Mouse (Mus musculus) heart, adult 8-10 months (tissue): ENCODE data around the gene Idh1. TPM values are rescaled to one million over a fixed set of nuclear protein-coding genes. Genes with fewer than 3 reads are reported as not detected.
"Not testable (repeated sequence)": the region's sequence is repeated elsewhere in the genome, so short reads cannot be mapped to it uniquely, and the experiment has no call there.

Source experiments
- DNase-seq: peaks from one replicate; pipeline ENCODE4 v3.0.0; 2022; ENCODE audit warnings: low spot score
- total RNA-seq, 4 experiments: library from RNA; stranded (reverse); gene quantifications; 2 replicates each; pipeline ENCODE4 v1.2.4; 2022

The Idh1 gene
- 100 to 1,000 TPM in 1 of 4 experiments, 10 to 100 TPM in 3; 65.2 to 106 (median 92.3) TPM for total RNA-seq

- peak; percentile 95 for DNase-seq
Measured at GRCm38 (mm10) chr1:65186287-65187073, at the start of gene Idh1, which contains the start of gene Pikfyve. Gene Idh1 (minus strand): TSS chr1:65186500. Gene Pikfyve (plus strand): TSS chr1:65186683.

DNA sequence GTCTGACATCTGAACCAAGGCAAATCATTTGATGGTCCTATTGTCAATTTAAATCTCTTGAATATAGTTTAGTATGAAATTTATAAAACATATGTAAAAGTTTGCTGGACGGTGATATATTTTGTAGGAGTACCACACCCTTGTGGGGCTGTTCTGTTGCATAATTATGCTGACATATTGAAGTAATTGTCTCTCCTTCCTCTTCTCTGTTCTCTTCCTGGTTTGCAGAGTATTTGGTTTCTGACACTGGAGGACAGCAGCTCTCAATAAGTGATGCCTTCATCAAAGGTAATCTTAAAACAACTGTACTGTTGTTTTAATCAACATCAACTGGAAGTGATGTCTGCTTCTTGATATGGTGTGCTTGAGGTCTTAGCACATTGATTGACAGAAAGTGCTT, 44.3 kb upstream of the Idh1 start:
- no peak for DNase-seq

DNA sequence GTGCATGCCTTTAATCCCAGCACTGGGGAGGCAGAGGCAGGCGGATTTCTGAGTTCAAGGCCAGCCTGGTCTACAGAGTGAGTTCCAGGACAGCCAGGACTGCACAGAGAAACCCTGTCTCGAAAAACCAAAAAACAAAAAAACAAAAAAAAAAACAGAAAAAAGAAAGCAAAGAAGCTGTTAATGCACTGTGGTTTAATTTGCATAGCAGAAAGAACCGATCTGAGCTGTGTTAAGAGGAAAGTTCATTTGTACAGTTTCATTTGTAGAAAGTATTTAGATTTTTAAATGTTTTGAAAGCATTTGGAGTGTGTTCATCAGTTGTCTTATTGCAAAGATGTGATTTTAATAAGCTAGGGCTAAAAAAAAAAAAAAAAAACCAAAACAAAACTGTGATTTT, 43.5 kb upstream of the Idh1 start:
- not testable (repeated sequence) for DNase-seq

GRCm38 (mm10) chr1:65227681-65228080, 41.4 kb upstream of the Idh1 start:
- DNase-seq = no peak

DNA sequence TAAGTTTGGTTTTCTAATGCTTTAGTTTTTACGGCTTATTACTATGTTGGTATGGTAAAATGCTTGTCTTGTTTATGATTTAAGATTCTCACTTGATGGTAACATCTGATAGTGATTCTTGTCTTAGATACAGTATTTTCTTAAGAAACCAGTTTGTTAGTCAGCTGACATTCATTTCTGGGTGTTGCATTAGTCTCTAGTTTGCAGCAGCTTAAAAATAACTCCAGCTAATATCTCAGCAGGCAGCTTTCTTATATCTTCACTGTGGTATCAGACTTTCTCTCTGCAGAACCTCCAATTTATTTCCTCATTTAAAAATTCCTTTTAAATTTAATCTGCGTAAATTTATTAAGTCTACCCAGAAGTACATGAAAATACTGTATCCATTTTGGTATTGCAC, 37.4 kb upstream of the Idh1 start:
- DNase-seq = no peak

DNA sequence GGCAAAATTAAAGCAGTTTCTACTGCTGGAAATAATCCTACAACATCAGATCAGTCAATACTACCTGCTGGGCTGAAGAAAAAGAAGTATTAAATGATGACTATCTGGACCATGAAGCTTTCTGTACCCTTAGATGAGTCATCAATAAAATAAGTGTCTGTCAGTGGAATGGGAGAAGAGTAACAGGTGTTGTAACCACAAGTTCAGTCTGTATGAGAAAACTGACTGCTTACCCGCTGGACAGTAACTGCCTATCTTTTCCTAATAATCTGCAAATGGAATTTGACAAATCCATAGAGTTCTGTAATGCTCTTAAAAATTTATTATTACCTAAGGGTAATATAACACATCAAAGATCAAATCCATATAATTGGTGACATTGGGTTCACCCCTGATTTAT, 31.7 kb upstream of the Idh1 start:
- DNase-seq = no peak

GRCm38 (mm10) chr1:65217567-65217966, 31.3 kb upstream of the Idh1 start:
- DNase-seq = no peak

DNA sequence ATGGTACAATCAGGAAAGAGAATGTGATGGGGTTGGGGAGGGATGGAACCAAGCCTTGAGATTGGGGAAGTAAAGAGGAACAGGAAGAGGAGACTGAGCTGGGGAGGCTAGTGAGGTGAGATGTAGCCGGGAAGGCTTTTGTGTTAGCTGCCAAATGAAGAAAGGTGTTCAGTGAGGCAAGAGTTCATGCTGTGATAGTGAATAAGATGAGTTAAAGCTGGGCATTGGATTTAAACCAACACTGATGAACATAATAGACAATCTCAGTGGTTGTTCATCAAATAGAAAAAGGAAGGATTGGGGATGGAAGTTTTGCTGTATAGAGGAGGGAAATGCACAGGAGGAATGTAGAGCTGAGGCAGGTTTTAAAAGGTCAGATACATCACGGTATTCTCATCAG, 26.9 kb upstream of the Idh1 start:
- DNase-seq = no peak

DNA sequence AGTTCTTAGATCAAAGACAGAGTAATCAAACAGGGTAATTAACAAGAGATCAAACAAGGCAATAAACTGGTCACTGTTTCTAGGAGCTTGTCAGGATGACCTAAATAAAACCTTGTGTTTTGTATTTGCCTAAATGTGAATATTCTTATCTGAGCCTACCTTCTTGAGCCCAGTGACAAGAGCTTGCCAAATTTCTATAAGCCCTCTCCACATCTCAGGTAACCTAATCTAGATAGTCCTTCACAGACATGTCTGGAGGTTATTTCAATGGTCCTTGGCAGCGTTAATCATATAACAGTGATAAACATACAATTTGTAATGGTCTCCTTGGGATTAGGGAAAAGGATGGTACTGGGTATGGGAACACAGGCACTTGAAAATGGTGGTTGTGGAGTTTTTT, 18.0 kb upstream of the Idh1 start:
- no peak for DNase-seq

DNA sequence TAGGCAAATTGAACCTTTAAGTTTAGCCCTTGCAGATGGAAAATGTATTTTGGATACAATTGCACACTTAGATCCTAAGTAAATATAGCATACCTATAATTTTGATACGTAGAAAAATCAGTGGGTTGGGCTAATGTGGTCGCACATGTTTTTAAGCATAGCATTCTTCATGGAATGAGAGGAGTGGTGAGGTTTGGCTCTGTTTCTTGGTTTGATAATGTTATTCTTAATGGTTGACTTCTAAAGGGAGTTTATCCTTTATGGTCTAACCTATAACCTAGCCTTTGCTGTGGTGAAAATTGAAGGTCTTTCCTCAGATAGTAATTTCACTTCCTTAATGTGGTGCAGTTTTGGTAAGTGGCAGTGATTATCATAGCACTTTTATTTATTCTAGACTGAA, 12.6 kb upstream of the Idh1 start:
- no peak for DNase-seq

DNA sequence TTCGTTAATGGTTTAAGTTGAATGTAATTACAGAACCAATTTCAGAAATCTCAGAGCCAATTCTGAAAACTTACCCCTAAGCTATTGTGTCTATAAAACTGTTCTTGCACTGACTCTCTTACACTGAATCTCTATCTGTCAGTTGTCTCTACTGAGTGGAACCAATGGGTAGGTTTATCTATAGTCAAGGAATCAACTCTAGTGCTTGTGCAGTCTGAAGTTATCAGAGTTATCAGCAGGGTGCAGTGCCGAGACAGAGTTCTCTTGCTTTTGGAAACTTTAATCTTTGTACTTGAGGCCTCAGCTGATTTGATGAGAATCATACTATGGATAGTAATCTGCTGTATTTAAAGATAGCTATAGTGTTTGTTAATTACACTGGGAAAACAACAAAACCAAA, 12.1 kb upstream of the Idh1 start:
- no peak for DNase-seq

DNA sequence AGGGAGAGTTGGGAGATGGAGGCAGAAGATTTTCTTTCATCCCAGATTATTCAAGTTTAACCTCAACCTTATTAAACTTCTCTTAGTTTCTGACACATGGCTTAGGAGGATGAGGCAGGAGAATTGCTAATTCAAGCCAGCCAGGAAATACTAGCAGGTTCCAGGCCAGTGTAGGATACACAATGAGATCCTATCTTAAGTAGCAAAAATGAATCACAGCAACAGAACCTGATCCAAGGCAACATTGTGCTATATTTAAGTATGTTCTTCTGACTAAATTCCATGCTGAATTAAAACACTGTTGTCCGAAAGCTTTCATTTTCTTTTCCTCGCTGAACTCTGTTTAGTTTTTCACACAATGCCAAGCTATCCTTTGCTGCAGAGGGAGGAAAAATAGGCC, 6.9 kb upstream of the Idh1 start:
- no peak for DNase-seq

DNA sequence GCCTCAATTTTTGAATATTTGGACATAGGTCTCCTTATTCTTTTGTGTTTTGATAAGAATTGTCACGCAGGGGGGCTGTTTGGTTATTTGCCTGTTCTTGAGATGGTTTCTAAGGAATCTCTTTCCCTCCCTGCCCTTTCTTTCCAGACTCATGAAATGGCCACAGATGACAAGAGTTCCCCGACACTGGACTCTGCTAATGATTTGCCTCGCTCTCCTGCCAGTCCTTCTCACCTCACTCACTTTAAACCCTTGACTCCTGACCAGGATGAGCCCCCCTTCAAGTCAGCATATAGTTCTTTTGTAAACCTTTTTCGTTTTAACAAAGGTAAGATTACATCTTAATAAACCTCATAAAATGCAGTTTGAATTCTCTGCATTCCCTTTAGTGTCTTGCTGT, 3.9 kb upstream of the Idh1 start:
- DNase-seq = no peak

DNA sequence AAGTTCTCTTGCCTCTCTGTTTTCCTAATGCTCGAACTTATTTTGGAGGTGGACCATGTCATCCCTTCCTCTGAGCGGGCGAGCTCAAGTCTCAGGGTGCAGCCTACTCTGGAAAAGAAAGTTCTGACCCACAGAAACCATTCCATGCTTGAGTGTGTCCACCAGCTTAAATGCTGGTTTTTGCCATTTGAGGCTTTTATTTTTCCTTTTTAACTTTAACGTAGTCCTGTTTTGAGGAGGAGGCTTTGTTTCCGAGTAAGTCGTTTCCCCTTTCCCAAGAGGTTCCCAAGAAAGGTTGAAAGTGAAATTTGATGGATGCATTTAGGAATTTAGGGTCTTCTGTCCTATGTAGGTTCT, 752 bp upstream of the Idh1 start:
- no peak for DNase-seq

GRCm38 (mm10) chr1:65185524-65186205, 635 bp downstream of the Idh1 start:
- DNase-seq = no peak

GRCm38 (mm10) chr1:65185011-65185410, 1.3 kb downstream of the Idh1 start:
- no peak for DNase-seq

DNA sequence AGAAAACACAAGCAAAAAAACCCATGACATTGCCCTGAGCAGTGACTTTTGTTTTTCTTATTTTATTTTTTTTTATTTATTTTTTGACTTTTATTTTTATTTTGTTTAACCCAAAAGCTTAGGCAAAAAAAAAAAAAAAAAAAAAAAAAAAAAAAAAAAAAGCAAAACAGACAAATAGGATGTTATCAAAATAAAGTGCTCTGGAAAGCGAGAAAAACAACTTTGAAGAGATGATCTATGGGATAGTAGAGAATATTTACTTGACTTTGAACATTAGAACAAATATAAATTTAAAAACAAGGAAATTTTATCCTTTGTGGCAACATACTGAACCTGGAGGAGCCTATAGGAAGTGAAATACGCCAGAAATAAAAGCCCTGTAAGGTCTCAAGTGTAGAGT, 2.3 kb downstream of the Idh1 start:
- DNase-seq = no peak

DNA sequence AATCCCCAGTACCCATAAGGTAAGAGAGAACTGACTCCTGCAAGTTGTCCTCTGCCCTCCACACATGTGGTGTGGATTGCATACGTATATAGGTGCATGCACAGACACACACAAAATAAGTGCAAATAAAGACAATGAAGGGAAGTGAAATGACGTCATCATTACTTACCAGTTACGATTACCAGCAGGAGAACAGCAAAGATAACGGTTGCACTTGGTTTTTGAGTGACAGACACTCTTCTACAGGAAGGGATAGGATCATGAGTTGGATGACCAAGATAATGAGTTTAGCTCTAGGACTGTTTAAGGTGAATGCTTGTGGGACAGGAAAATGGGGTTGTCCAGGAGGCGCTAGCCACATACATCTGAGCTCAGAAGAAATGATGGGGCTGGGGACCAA, 4.8 kb downstream of the Idh1 start:
- no peak for DNase-seq

- peak; percentile 87 for DNase-seq
Measured at GRCm38 (mm10) chr1:65179634-65180249, 6.6 kb downstream of the Idh1 start.

DNA sequence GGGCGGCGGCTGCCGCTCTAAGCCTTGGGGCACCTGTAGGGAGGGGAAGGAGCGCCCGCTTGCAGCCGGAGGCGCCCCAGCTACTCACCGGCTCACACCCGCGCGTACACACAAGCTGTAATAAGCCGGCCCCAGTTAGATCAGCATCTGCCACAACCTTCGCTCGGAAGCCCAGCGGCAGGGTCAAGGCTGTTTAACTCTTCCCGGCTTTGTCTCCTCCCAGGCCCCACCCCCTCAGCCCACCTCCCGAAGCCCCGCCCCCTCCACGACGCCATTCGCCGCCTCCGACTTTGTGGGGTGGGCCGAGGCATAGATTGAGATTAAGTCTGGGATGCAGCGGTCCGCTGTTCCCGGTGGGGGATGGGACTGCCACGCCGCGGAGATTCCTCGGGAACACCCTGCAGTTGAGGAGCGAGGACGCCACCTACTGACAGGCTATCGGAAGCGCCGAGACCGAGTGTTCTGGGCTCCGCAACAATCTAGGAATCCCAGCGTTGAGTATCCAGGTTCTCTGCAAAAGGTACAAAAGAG, 7.3 kb downstream of the Idh1 start:
- peak; percentile 97 for DNase-seq

- peak; percentile 96 for DNase-seq
Measured at GRCm38 (mm10) chr1:65178126-65178901, 8.0 kb downstream of the Idh1 start.

DNA sequence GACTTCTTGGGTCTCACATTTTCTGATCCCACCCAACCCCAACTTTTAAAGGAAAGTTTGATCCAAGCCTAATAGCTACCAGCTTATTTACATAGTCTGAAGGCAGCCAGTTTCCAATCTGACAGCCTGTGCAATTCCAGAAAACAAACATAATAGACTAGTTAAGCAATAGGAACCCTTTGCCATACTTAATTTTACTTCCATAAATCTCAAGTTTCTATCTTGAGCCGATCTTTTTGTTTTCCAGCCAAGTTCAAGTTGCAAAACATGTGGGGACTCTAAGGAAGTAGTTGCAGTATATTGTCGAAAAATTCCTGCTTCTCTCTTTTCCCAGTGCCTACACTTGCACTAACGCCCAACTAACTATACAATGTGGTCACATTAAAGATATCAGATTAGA, 8.8 kb downstream of the Idh1 start:
- DNase-seq = no peak
